Mouse (Mus musculus) heart, embryonic 10.5 days (tissue): ENCODE results near the gene Tpcn1. TPM values are rescaled to one million over a fixed set of nuclear protein-coding genes. Genes with fewer than 3 reads are reported as not detected.

Experiments
- DNase-seq: peaks from one replicate; pipeline ENCODE4 v3.0.0-alpha.2; 2017; ENCODE audit warnings: low spot score
- H3K27ac ChIP-seq: fragments of 300-500 bp; sonication (generic); 2 replicates; pipeline ENCODE4 v1.5.1; 2016; ENCODE audit warnings: mild to moderate bottlenecking
- H3K27me3 ChIP-seq: fragments of 300-500 bp; sonication (generic); 2 replicates; pipeline ENCODE4 v1.6.1; 2016; ENCODE audit warnings: mild to moderate bottlenecking; ENCODE audit not compliant: poor library complexity, insufficient read depth, severe bottlenecking
- H3K36me3 ChIP-seq: fragments of 300-500 bp; sonication (generic); 2 replicates; pipeline ENCODE4 v1.6.1; 2016; ENCODE audit warnings: mild to moderate bottlenecking, moderate library complexity
- H3K4me1 ChIP-seq: fragments of 300-500 bp; sonication (generic); 2 replicates; pipeline ENCODE4 v1.6.1; 2016; ENCODE audit warnings: mild to moderate bottlenecking
- H3K4me3 ChIP-seq: fragments of 300-500 bp; sonication (generic); 2 replicates; pipeline ENCODE4 v1.5.1; 2016; ENCODE audit warnings: mild to moderate bottlenecking, moderate library complexity
- H3K9me3 ChIP-seq: fragments of 300-500 bp; sonication (generic); 2 replicates; pipeline ENCODE4 v1.6.1; 2016; ENCODE audit warnings: mild to moderate bottlenecking, moderate library complexity
- WGBS: fragments of 180-500 bp; shearing (Covaris S2); methylation state at CpG from one replicate; pipeline ENCODE4 v1.1.7; 2016; 5-methylcytosine and 5-hydroxymethylcytosine counted together
- polyA plus RNA-seq: library from polyadenylated mRNA; unstranded; fragments of >200 nt; fragmentation: Nextera tagmentation; extraction: Ambion mirVana; gene quantifications from 2 replicates; pipeline ENCODE4 v1.2.1, GENCODE M21; 2016

Tpcn1 gene
- polyA plus RNA-seq, 1 experiment from 2014 or later: 21.7 TPM

- peaks cover 78% of the 10 kb centered on the region for H3K4me1 ChIP-seq
- no peaks in the 10 kb centered on the region for H3K9me3 ChIP-seq
- no peak for DNase-seq
- H3K27me3 ChIP-seq: 0 out of 2 replicates have a peak, but pooled peaks cover 6% of the 10 kb centered on the region
- H3K36me3 ChIP-seq: no peaks in the 10 kb centered on the region
- 86% methylated on average over 11 of the region's 11 CpGs for WGBS
- H3K27ac ChIP-seq: no peak overlapping the region
- no peak overlapping the region for H3K4me3 ChIP-seq
These were observed 18.1 kb downstream of the Tpcn1 start for GRCm38 (mm10) chr5:120570289-120570897.

GRCm38 (mm10) chr5:120569791-120570190 is 18.7 kb downstream of the Tpcn1 start:
- 75% methylated on average over 3 of the region's 3 CpGs for WGBS
- DNase-seq: no peak
- 0 out of 2 replicates have a peak, but pooled peaks cover 6% of the 10 kb centered on the region for H3K27me3 ChIP-seq
- H3K36me3 ChIP-seq: no peaks in the 10 kb centered on the region
- H3K27ac ChIP-seq: no peak overlapping the region
- H3K9me3 ChIP-seq: no peaks in the 10 kb centered on the region
- H3K4me3 ChIP-seq: no peak overlapping the region
- peaks cover 78% of the 10 kb centered on the region for H3K4me1 ChIP-seq

GRCm38 (mm10) chr5:120568964-120569363 is 19.5 kb downstream of the Tpcn1 start:
- Histone ChIP-seq H3K36me3 (no peaks in the 10 kb centered on the region), H3K4me1 (peaks cover 78% of the 10 kb centered on the region), H3K9me3 (no peaks in the 10 kb centered on the region), H3K4me3 (no peak overlapping the region), H3K27me3 (0 out of 2 replicates have a peak, but pooled peaks cover 6% of the 10 kb centered on the region), H3K27ac (peak overlapping the region; percentile 82; the same call in 1 of the 2 replicates)
- DNase-seq: no peak
- 63% methylated on average over 4 of the region's 4 CpGs for WGBS

- H3K9me3 ChIP-seq: no peaks in the 10 kb centered on the region
- 0 out of 2 replicates have a peak, but pooled peaks cover 6% of the 10 kb centered on the region for H3K27me3 ChIP-seq
- DNase-seq: no peak
- peak overlapping the region; percentile 82 for H3K27ac ChIP-seq
- H3K4me3 ChIP-seq: no peak overlapping the region
- no peaks in the 10 kb centered on the region for H3K36me3 ChIP-seq
- 72% methylated on average over 9 of the region's 9 CpGs for WGBS
- peaks cover 84% of the 10 kb centered on the region for H3K4me1 ChIP-seq
These were observed 20.1 kb downstream of the Tpcn1 start for GRCm38 (mm10) chr5:120568336-120568768.

- H3K4me3 ChIP-seq: no peak overlapping the region; the same call in 1 of the 2 replicates
- H3K4me1 ChIP-seq: peaks cover 90% of the 10 kb centered on the region
- peak overlapping the region; percentile 82 for H3K27ac ChIP-seq
- no peaks in the 10 kb centered on the region for H3K36me3 ChIP-seq
- 64% methylated on average over 14 of the region's 14 CpGs for WGBS
- no peaks in the 10 kb centered on the region for H3K9me3 ChIP-seq
- 0 out of 2 replicates have a peak, but pooled peaks cover 6% of the 10 kb centered on the region for H3K27me3 ChIP-seq
- no peak for DNase-seq
These were observed 20.7 kb downstream of the Tpcn1 start for GRCm38 (mm10) chr5:120567761-120568211.

GRCm38 (mm10) chr5:120567253-120567701 is 21.2 kb downstream of the Tpcn1 start:
- H3K27ac ChIP-seq: peak overlapping the region; percentile 82
- H3K4me1 ChIP-seq: peaks cover 92% of the 10 kb centered on the region
- no peak for DNase-seq
- WGBS: 44% methylated on average over 21 of the region's 21 CpGs
- H3K36me3 ChIP-seq: no peaks in the 10 kb centered on the region
- 0 out of 2 replicates have a peak, but pooled peaks cover 6% of the 10 kb centered on the region for H3K27me3 ChIP-seq
- H3K4me3 ChIP-seq: no peak overlapping the region; the same call in 1 of the 2 replicates
- no peaks in the 10 kb centered on the region for H3K9me3 ChIP-seq

GRCm38 (mm10) chr5:120566681-120567252 is 21.7 kb downstream of the Tpcn1 start:
- DNase-seq: no peak
- Histone ChIP-seq H3K36me3 (no peaks in the 10 kb centered on the region), H3K4me1 (peaks cover 89% of the 10 kb centered on the region), H3K9me3 (no peaks in the 10 kb centered on the region), H3K27ac (peak overlapping the region; percentile 82), H3K4me3 (no peak overlapping the region), H3K27me3 (0 out of 2 replicates have a peak, but pooled peaks cover 6% of the 10 kb centered on the region)
- WGBS: 44% methylated on average over 9 of the region's 9 CpGs

- Histone ChIP-seq H3K4me1 (peaks cover 84% of the 10 kb centered on the region), H3K4me3 (no peak overlapping the region), H3K9me3 (no peaks in the 10 kb centered on the region), H3K36me3 (no peaks in the 10 kb centered on the region), H3K27ac (peak overlapping the region; percentile 82), H3K27me3 (0 out of 2 replicates have a peak, but pooled peaks cover 6% of the 10 kb centered on the region)
- 76% methylated on average over 5 of the region's 5 CpGs for WGBS
- DNase-seq: no peak
These were observed 22.4 kb downstream of the Tpcn1 start for GRCm38 (mm10) chr5:120566101-120566500.

- no peak for DNase-seq
- 63% methylated on average over 15 of the region's 15 CpGs for WGBS
- no peaks in the 10 kb centered on the region for H3K9me3 ChIP-seq
These were observed 23.1 kb downstream of the Tpcn1 start for GRCm38 (mm10) chr5:120565171-120565905.

GRCm38 (mm10) chr5:120563914-120564311 is 24.6 kb downstream of the Tpcn1 start:
- H3K4me1 ChIP-seq: peaks cover 82% of the 10 kb centered on the region
- WGBS: 43% methylated on average over 4 of the region's 4 CpGs
- H3K4me3 ChIP-seq: peak overlapping the region; percentile 18; the same call in 1 of the 2 replicates
- H3K9me3 ChIP-seq: no peaks in the 10 kb centered on the region
- 0 out of 2 replicates have a peak, but pooled peaks cover 6% of the 10 kb centered on the region for H3K27me3 ChIP-seq
- no peak for DNase-seq
- H3K36me3 ChIP-seq: no peaks in the 10 kb centered on the region
- peak overlapping the region; percentile 84 for H3K27ac ChIP-seq

More at GRCm38 (mm10) chr5:120565171-120565905, 23.1 kb downstream of the Tpcn1 start:
- H3K27ac ChIP-seq: peak overlapping the region; percentile 82
- H3K27me3 ChIP-seq: 0 out of 2 replicates have a peak, but pooled peaks cover 6% of the 10 kb centered on the region
- no peak overlapping the region for H3K4me3 ChIP-seq
- H3K36me3 ChIP-seq: no peaks in the 10 kb centered on the region
- peaks cover 84% of the 10 kb centered on the region for H3K4me1 ChIP-seq

GRCm38 (mm10) chr5:120562956-120563913 is 25.2 kb downstream of the Tpcn1 start:
- no peak for DNase-seq
- peaks cover 82% of the 10 kb centered on the region for H3K4me1 ChIP-seq
- 0 out of 2 replicates have a peak, but pooled peaks cover 4% of the 10 kb centered on the region for H3K27me3 ChIP-seq
- peak overlapping the region; percentile 18; the same call in 1 of the 2 replicates for H3K4me3 ChIP-seq
- H3K27ac ChIP-seq: peak overlapping the region; percentile 84
- H3K36me3 ChIP-seq: 0 out of 2 replicates have a peak, but pooled peaks cover under 1% of the 10 kb centered on the region
- H3K9me3 ChIP-seq: no peaks in the 10 kb centered on the region
- 49% methylated on average over 28 of the region's 28 CpGs for WGBS
